ENCODE assay signal across 8 mouse cellular contexts in the genomic region with DNA sequence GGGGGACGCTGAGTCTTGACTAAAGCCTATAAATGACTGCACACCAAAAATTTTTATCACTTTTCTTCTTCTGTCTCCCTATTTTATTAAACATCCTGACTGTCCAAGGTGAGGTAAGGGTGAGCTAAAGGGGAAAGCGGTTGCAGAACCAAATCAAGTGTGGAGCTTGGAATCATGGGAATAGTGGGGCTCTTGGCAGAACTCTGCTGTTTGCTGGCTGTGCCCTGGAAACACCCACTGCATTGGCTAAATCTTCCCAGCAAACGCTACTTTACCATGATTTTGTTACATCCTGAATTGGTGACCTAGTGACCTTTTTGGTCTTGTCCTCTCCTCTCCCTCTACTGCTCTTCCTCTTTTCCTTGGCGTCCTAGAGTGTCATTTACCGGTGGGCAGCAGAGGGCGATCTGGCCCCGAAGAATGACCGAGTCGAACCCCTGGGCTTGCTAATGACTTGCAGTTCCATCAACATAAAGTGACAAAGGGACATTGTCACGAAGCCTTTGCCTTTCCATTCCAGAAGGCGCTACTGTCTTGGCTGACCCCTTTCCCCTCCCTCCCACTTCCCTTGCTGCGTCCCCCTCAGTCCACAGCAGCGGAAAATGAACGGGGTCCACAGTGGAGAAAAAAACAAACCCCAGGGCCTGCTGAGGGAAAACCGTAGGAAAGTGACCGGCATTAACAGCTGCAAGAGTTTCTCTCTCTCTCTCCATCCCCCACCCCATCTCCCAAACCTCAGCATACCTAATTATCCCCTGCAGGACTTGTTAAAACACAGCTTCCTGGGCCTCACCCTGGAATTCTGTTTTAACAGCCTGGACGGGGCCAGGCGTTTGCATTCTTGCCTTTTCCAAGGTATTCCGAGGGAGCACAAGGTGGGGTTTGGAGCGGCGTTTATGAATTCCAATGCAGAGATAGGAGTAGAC. TPM values are rescaled to one million over a fixed set of nuclear protein-coding genes. Genes with fewer than 3 reads are reported as not detected.
DNase-seq lines count a peak whose midpoint lies in the region; ATAC-seq and TF ChIP-seq lines count a peak whose summit lies in the region.

No protein-coding gene starts in this region.

- TF ChIP-seq EP300 in heart, adult 2 months (IDR thresholded peaks at IDR 0.05; ENCODE audit: insufficient read depth, low read depth, low read length): peak; percentile 63; the same call in 1 of the 2 replicates

- no peaks in the 10 kb centered on the region for H3K9me3 ChIP-seq in embryonic facial prominence, embryonic 13.5 days
- H3K9me3 ChIP-seq in limb, embryonic 14.5 days (ENCODE audit: control insufficient read depth, low read length): no peaks in the 10 kb centered on the region
- no peaks in the 10 kb centered on the region for H3K9me3 ChIP-seq in midbrain, postnatal 0 days (ENCODE audit: low read length)

- H3K4me3 ChIP-seq in embryonic facial prominence, embryonic 13.5 days: peak overlapping the region; percentile 33
- no peak overlapping the region for H3K4me3 ChIP-seq in heart, adult 2 months
- peak overlapping the region; percentile 25 for H3K4me3 ChIP-seq in limb, embryonic 14.5 days (replicated peaks; ENCODE audit: low read length)
- H3K4me3 ChIP-seq in midbrain, postnatal 0 days (ENCODE audit: low read depth, low read length): 0 out of 2 replicates have a peak overlapping the region, but pooled peaks have one; percentile 13

- TF ChIP-seq CTCF in heart, adult 2 months (IDR thresholded peaks at IDR 0.05): peak; percentile 82
- TF ChIP-seq CTCF in midbrain, postnatal 0 days (IDR thresholded peaks at IDR 0.05): peak; percentile 84

- peak overlapping the region; percentile 33; the same call in 1 of the 2 replicates for H3K27ac ChIP-seq in embryonic facial prominence, embryonic 13.5 days
- H3K27ac ChIP-seq in heart, adult 2 months: no peak overlapping the region; the same call in 1 of the 2 replicates
- H3K27ac ChIP-seq in limb, embryonic 14.5 days (replicated peaks; ENCODE audit: low read depth, low read length): peak overlapping the region; percentile 86
- no peak overlapping the region for H3K27ac ChIP-seq in midbrain, postnatal 0 days (ENCODE audit: low read depth, low read length)

- peak overlapping the region; percentile 62 for H3K9ac ChIP-seq in embryonic facial prominence, embryonic 13.5 days
- H3K9ac ChIP-seq in heart, adult 2 months (ENCODE audit: low read depth, low read length): no peak overlapping the region
- H3K9ac ChIP-seq in limb, embryonic 14.5 days (ENCODE audit: low read depth, low read length, severe bottlenecking): peak overlapping the region; percentile 36
- no peak overlapping the region; the same call in 1 of the 2 replicates for H3K9ac ChIP-seq in midbrain, postnatal 0 days (replicated peaks; ENCODE audit: low read length, poor library complexity, severe bottlenecking)

- peak; percentile 43; the same call in 1 of the 2 replicates for ATAC-seq in embryonic facial prominence, embryonic 13.5 days (ENCODE audit: insufficient number of reproducible peaks, insufficient read depth, low FRiP score, low TSS enrichment, low read depth)
- ATAC-seq in limb, embryonic 14.5 days (ENCODE audit: low FRiP score, low read depth): peak; percentile 80
- peak; percentile 69 for ATAC-seq in midbrain, postnatal 0 days (ENCODE audit: low FRiP score)

- no peaks in the 10 kb centered on the region for H3K27me3 ChIP-seq in embryonic facial prominence, embryonic 13.5 days
- H3K27me3 ChIP-seq in heart, adult 2 months (ENCODE audit: control insufficient read depth, insufficient read depth, low read length): no peaks in the 10 kb centered on the region
- H3K27me3 ChIP-seq in limb, embryonic 14.5 days (ENCODE audit: control insufficient read depth, insufficient read depth, low read length): no peaks in the 10 kb centered on the region
- no peaks in the 10 kb centered on the region for H3K27me3 ChIP-seq in midbrain, postnatal 0 days (ENCODE audit: insufficient read depth, low read length)

- no peaks in the 10 kb centered on the region for H3K36me3 ChIP-seq in embryonic facial prominence, embryonic 13.5 days
- no peaks in the 10 kb centered on the region for H3K36me3 ChIP-seq in heart, adult 2 months (ENCODE audit: control insufficient read depth, insufficient read depth, low read length)
- no peaks in the 10 kb centered on the region for H3K36me3 ChIP-seq in limb, embryonic 14.5 days (ENCODE audit: control insufficient read depth, insufficient read depth, low read length)
- H3K36me3 ChIP-seq in midbrain, postnatal 0 days (ENCODE audit: insufficient read depth, low read length): no peaks in the 10 kb centered on the region

- WGBS in embryonic facial prominence, embryonic 13.5 days: 8% methylated on average over 21 of the region's 21 CpGs
- 17% methylated on average over 21 of the region's 21 CpGs for WGBS in heart, adult 2 months
- 5% methylated on average over 21 of the region's 21 CpGs for WGBS in limb, embryonic 14.5 days
- 10% methylated on average over 21 of the region's 21 CpGs for WGBS in midbrain, postnatal 0 days

- peaks cover 11% of the 10 kb centered on the region; the same call in 1 of the 2 replicates for H3K4me1 ChIP-seq in embryonic facial prominence, embryonic 13.5 days
- no peaks in the 10 kb centered on the region for H3K4me1 ChIP-seq in heart, adult 2 months (ENCODE audit: control insufficient read depth, insufficient read depth, low read length)
- H3K4me1 ChIP-seq in limb, embryonic 14.5 days (ENCODE audit: control insufficient read depth, insufficient read depth, low read length): peaks cover 16% of the 10 kb centered on the region
- peaks cover 3% of the 10 kb centered on the region; the same call in 1 of the 2 replicates for H3K4me1 ChIP-seq in midbrain, postnatal 0 days (ENCODE audit: insufficient read depth, low read length)

- H3K79me2 ChIP-seq in heart, adult 2 months (replicated peaks; ENCODE audit: control insufficient read depth, insufficient read depth, low read length): no peaks in the 10 kb centered on the region

- H3K4me2 ChIP-seq in embryonic facial prominence, embryonic 13.5 days: peak overlapping the region; percentile 58
- H3K4me2 ChIP-seq in limb, embryonic 14.5 days (replicated peaks; ENCODE audit: low read depth, low read length, severe bottlenecking): peak overlapping the region; percentile 52
- peak overlapping the region; percentile 45 for H3K4me2 ChIP-seq in midbrain, postnatal 0 days (ENCODE audit: low read depth, low read length, poor library complexity, severe bottlenecking)

- DNase-seq in adrenal gland, adult (ENCODE audit: inconsistent age in 2 of 2, low spot score in 1 of 2): peak; percentile 67 to 90
- DNase-seq in adrenal gland, adult 8-10 months: no peak
- DNase-seq in heart, adult 2 months: peak; percentile 77 to 78
- peak; percentile 57 for DNase-seq in kidney, adult 9 months
- DNase-seq in limb, embryonic 14.5 days (ENCODE audit: low spot score): peak; percentile 73
- DNase-seq in midbrain, postnatal 0 days (ENCODE audit: low spot score): peak; percentile 78
- DNase-seq in spleen, postnatal 4 days (ENCODE audit: low spot score in 2 of 2): peak; percentile 67 to 78

- no peak for TF ChIP-seq POLR2A in heart, adult 2 months (IDR thresholded peaks at IDR 0.05; ENCODE audit: insufficient read depth, low read depth, low read length)
- no peak for TF ChIP-seq POLR2A in limb, embryonic 14.5 days (IDR thresholded peaks at IDR 0.05; ENCODE audit: borderline replicate concordance, extremely low read depth, insufficient read depth, insufficient read length)

- intact Hi-C loops in heart, adult 2 months (cut with DNase I): loop anchor here (1.0 to 2.0 kb wide), 3 partner anchors 101 to 142 kb away; no protein-coding TSS in a partner anchor

RNA-seq across cellular contexts. Expression of a gene that starts 29.7 kb away (rescaled TPM):
- total RNA-seq in adrenal gland, adult 8-10 months (2022): 10 to 100 TPM; 15.8 to 27.3 (median 20.5) TPM
- 21.1 and 25.4 TPM in 2 replicates for polyA plus RNA-seq in embryonic facial prominence, embryonic 13.5 days (2015; fragmentation: Nextera tagmentation; extraction: Ambion mirVana)
- 1 to 10 TPM; 8.9 TPM for total RNA-seq in heart, adult 2 months (2021)
- 3.7 and 6.3 TPM in 2 replicates for polyA plus RNA-seq in heart, adult 2 months (2012; rRNA removed)
- polyA plus RNA-seq in limb, embryonic 14.5 days (2012; rRNA removed): 15.0 and 17.2 TPM in 2 replicates
- polyA plus RNA-seq in limb, embryonic 14.5 days (2014; fragmentation: Nextera tagmentation; extraction: Ambion mirVana): 20.2 and 28.6 TPM in 2 replicates
- total RNA-seq in midbrain, postnatal 0 days (2014; rRNA removed): 50.1 and 54.0 TPM in 2 replicates
- 18.2 and 20.2 TPM in 2 replicates for polyA plus RNA-seq in midbrain, postnatal 0 days (2015; fragmentation: Nextera tagmentation; extraction: Ambion mirVana)

Comparison
In these comparisons a context has a peak if more than half of its experiments do, and no peak if none do; other contexts are left out.
1. H3K27ac ChIP-seq: peak in embryonic facial prominence, embryonic 13.5 days (single experiment) and limb, embryonic 14.5 days (single experiment); none in heart, adult 2 months (single experiment) and midbrain, postnatal 0 days (single experiment).
2. H3K9ac ChIP-seq: peak in embryonic facial prominence, embryonic 13.5 days (single experiment) and limb, embryonic 14.5 days (single experiment); none in heart, adult 2 months (single experiment) and midbrain, postnatal 0 days (single experiment).
3. Peak in every context shown above with its lines, with median percentiles within 50 percentile points of each other: ATAC-seq and H3K4me2 ChIP-seq.